Mouse (Mus musculus): ENCODE data around the gene Mad2l2.

- TF ChIP-seq CTCF (IDR thresholded peaks at IDR 0.05; ENCODE audit: low read depth, low read length) (no peak), POLR2AphosphoS5 (IDR thresholded peaks at IDR 0.05; ENCODE audit: insufficient replicate concordance, low read depth, low read length) (no peak)
These were observed 42.2 kb upstream of the Mad2l2 start, which contains the start of gene Agtrap for GRCm38 (mm10) chr4:148087907-148088527.

All from G1E (cell line).